Mouse (Mus musculus) megakaryocyte, embryonic 14.5 days (primary cell): ENCODE data around the gene Fam81a. TPM values are rescaled to one million over a fixed set of nuclear protein-coding genes. Genes with fewer than 3 reads are reported as not detected.

Experiments used
- H3K27me3 ChIP-seq: replicated peaks from 2 replicates; pipeline ENCODE3; 2012; ENCODE audit warnings: inconsistent platforms
- H3K36me3 ChIP-seq: replicated peaks from 2 replicates; pipeline ENCODE3; 2012; ENCODE audit warnings: low read length, inconsistent platforms, mixed read lengths
- H3K4me1 ChIP-seq: 2 replicates; pipeline ENCODE4 v1.6.1; 2012; ENCODE audit warnings: inconsistent platforms
- H3K4me3 ChIP-seq: replicated peaks from 2 replicates; pipeline ENCODE3; 2012; ENCODE audit warnings: moderate library complexity, mild to moderate bottlenecking, inconsistent platforms
- H3K9me3 ChIP-seq: 2 replicates; pipeline ENCODE4 v1.6.1; 2012; ENCODE audit warnings: inconsistent platforms
- FLI1 ChIP-seq: IDR thresholded peaks from 2 replicates; pipeline ENCODE4 v1.6.1; 2012; ENCODE audit warnings: low read length, inconsistent platforms, mixed read lengths
- GATA1 ChIP-seq: IDR thresholded peaks from 3 replicates; pipeline ENCODE4 v1.6.1; 2012; ENCODE audit warnings: mixed read lengths, low read length, inconsistent platforms, borderline replicate concordance
- polyA plus RNA-seq: library from polyadenylated mRNA; stranded (reverse); fragments of >175 nt; gene quantifications from 2 replicates; pipeline ENCODE4 v1.2.3, GENCODE M21; 2012; ENCODE audit warnings: low replicate concordance; ENCODE audit not compliant: insufficient read depth

The Fam81a gene
- polyA plus RNA-seq, 1 experiment = not detected

DNA sequence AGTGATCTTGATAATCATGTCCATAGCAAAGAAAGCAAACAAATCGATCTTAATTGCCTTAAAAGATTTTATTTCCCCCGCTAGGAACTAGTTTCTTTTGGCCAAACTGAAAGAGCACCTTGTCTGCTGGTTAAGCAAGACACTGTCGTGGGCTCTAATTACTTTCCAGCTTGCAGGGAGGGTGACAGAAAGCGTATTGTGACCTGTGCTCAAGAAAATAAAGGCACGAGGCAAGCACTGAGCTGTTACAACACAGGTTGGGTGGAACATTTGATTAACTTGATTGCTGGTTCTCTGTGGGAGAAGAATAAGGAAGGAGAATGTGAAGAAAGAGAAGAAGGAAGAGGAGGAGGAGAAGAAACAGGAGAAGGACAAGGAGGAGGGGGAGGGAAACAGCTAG lies 94.1 kb downstream of the Fam81a start:
- Histone ChIP-seq H3K27me3 (peaks cover 10% of the 10 kb centered on the region), H3K4me3 (no peak overlapping the region), H3K4me1 (peaks cover 28% of the 10 kb centered on the region), H3K36me3 (no peaks in the 10 kb centered on the region), H3K9me3 (peaks cover 11% of the 10 kb centered on the region)
- TF ChIP-seq GATA1 = no peak
- TF ChIP-seq FLI1 = no peak

GRCm38 (mm10) chr9:70047839-70048238 lies 94.5 kb downstream of the Fam81a start:
- Histone ChIP-seq H3K4me1 (peaks cover 28% of the 10 kb centered on the region), H3K27me3 (peaks cover 13% of the 10 kb centered on the region), H3K4me3 (no peak overlapping the region), H3K9me3 (peaks cover 11% of the 10 kb centered on the region), H3K36me3 (no peaks in the 10 kb centered on the region)
- no peak for TF ChIP-seq GATA1
- TF ChIP-seq FLI1 = no peak

- Histone ChIP-seq H3K9me3 (peaks cover 6% of the 10 kb centered on the region), H3K4me1 (peaks cover 28% of the 10 kb centered on the region), H3K27me3 (peaks cover 15% of the 10 kb centered on the region), H3K36me3 (no peaks in the 10 kb centered on the region), H3K4me3 (no peak overlapping the region)
- TF ChIP-seq GATA1 = no peak
- TF ChIP-seq FLI1 = no peak
These were observed 96.1 kb downstream of the Fam81a start for GRCm38 (mm10) chr9:70046255-70046654.

GRCm38 (mm10) chr9:70044865-70045264 lies 97.5 kb downstream of the Fam81a start:
- H3K36me3 ChIP-seq = no peaks in the 10 kb centered on the region
- TF ChIP-seq FLI1 (no peak), GATA1 (no peak)
- peaks cover 15% of the 10 kb centered on the region for H3K27me3 ChIP-seq
- H3K9me3 ChIP-seq = no peaks in the 10 kb centered on the region; the same call in 1 of the 2 replicates
- H3K4me1 ChIP-seq = peaks cover 25% of the 10 kb centered on the region
- no peak overlapping the region for H3K4me3 ChIP-seq

DNA sequence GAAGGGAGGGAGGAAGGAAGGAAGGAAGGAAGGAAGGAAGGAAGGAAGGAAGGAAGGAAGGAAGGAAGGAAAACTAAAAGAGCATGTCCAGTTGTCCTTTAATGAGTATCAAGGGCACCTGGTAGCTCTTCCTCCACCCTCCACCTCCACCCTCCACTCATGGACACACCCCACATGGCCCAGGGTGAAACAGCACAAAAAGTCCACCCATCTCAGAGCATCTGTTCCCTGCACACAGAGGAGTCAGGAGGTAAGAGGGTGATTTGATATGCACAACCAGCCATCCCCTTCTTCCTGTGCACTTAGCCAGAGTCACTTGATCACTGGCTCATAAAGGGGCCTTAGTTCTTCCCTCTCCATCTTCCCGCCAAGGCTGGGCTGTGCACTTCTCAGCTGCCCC lies 99.4 kb downstream of the Fam81a start:
- peaks cover 9% of the 10 kb centered on the region for H3K27me3 ChIP-seq
- no peak overlapping the region for H3K4me3 ChIP-seq
- H3K4me1 ChIP-seq = peaks cover 12% of the 10 kb centered on the region
- H3K9me3 ChIP-seq = peaks cover 5% of the 10 kb centered on the region; the same call in 1 of the 2 replicates
- no peaks in the 10 kb centered on the region for H3K36me3 ChIP-seq
- TF ChIP-seq FLI1 = no peak
- no peak for TF ChIP-seq GATA1

- H3K36me3 ChIP-seq = no peaks in the 10 kb centered on the region
- peaks cover 7% of the 10 kb centered on the region; the same call in 1 of the 2 replicates for H3K9me3 ChIP-seq
- no peak for TF ChIP-seq GATA1
- TF ChIP-seq FLI1 = no peak
- no peak overlapping the region for H3K4me3 ChIP-seq
- peaks cover 7% of the 10 kb centered on the region for H3K27me3 ChIP-seq
- H3K4me1 ChIP-seq = peaks cover 12% of the 10 kb centered on the region
These were observed 100.2 kb downstream of the Fam81a start for GRCm38 (mm10) chr9:70042137-70042536.

DNA sequence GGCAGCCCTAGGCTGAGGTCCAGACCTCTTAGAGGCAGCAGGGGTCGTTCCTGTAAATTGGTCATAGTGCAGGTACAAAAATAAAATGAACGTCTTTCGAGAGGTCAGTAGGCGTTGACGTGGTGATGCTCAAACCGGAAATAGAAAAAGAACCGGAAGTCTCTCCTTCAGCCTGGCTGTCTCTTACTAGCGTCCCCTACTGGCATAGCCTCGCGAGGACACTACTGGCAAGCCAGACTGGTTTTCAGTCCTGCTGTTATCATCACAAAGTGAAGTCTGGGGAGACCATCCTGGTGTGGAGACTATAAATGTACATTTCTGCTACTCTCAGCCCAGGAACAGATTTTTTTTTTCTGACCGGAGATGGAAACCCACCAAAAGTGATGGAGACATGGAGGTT lies 101.8 kb downstream of the Fam81a start:
- H3K4me1 ChIP-seq = peaks cover 2% of the 10 kb centered on the region; the same call in 1 of the 2 replicates
- H3K36me3 ChIP-seq = no peaks in the 10 kb centered on the region
- H3K4me3 ChIP-seq = no peak overlapping the region
- TF ChIP-seq GATA1 (no peak), FLI1 (no peak)
- H3K9me3 ChIP-seq = peaks cover 7% of the 10 kb centered on the region; the same call in 1 of the 2 replicates
- peaks cover 13% of the 10 kb centered on the region for H3K27me3 ChIP-seq

DNA sequence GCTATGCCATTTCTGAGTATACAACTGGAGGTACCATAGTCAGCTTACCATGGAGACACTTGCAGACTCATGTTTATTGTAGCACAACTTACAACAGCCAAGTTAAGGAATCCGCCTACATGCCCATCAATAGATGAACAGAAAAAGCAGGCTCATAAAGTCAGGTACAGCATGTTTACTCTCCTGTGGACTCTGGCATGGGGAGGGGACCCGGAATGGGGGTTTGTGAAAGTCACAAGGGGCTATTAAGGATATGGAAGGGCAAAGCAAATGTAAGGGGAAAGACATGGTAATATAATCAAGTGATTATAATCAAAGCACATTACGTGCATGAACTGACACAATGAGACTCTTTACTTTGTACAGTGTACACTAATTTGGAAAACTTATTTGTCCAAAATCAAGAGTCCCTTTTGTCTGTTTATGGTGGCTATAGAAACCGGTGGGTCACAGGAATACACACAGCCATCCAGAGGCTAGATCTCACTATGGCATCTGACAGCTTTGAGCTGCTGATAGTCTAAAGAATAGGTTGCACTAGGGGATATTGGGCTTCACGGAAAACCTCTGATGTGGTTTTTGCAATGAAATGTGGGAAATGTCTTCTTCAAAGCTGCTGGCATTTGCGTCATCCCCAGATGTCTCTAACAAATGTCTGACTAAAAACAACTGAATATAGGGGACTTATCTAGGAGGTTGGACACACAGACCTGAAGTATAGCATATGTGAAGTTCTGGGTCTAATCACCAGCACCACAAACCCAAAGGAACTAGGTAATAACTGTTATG lies 102.6 kb downstream of the Fam81a start:
- Histone ChIP-seq H3K27me3 (peaks cover 18% of the 10 kb centered on the region), H3K9me3 (peaks cover 7% of the 10 kb centered on the region; the same call in 1 of the 2 replicates), H3K36me3 (no peaks in the 10 kb centered on the region), H3K4me1 (no peaks in the 10 kb centered on the region), H3K4me3 (no peak overlapping the region)
- TF ChIP-seq GATA1 (no peak), FLI1 (no peak)

Other genes with a start within 250 kb of the Fam81a start
- 29.5 and 45.8 TPM in 2 replicates for gene Bnip2, start 153.1 kb downstream of the Fam81a start, polyA plus RNA-seq
- gene Gtf2a2, start 130.0 kb downstream of the Fam81a start, polyA plus RNA-seq = 9.4 and 33.9 TPM in 2 replicates
- gene Gcnt3, start 104.5 kb downstream of the Fam81a start, polyA plus RNA-seq = not detected in 2 replicates
- gene Myo1e, start 64.8 kb upstream of the Fam81a start, polyA plus RNA-seq = 7.1 and 16.7 TPM in 2 replicates